Mouse (Mus musculus) midbrain, embryonic 13.5 days (tissue): ENCODE results near the gene Limch1. TPM values are rescaled to one million over a fixed set of nuclear protein-coding genes. Genes with fewer than 3 reads are reported as not detected.

Experiments
- ATAC-seq: fragments of 200-750 bp; cut with Nextera tagmentation; 2 replicates; pipeline ENCODE4 v1.8.0; 2017; ENCODE audit warnings: mild to moderate bottlenecking, moderate TSS enrichment, moderate library complexity
- H3K27ac ChIP-seq: fragments of 300-500 bp; sonication (generic); 2 replicates; pipeline ENCODE4 v1.5.1; 2015; ENCODE audit warnings: inconsistent platforms, mild to moderate bottlenecking, moderate library complexity
- H3K27me3 ChIP-seq: fragments of 300-500 bp; sonication (generic); 2 replicates; pipeline ENCODE4 v1.6.1; 2015; ENCODE audit warnings: mild to moderate bottlenecking, inconsistent platforms
- H3K36me3 ChIP-seq: fragments of 300-500 bp; sonication (generic); 2 replicates; pipeline ENCODE4 v1.6.1; 2015; ENCODE audit warnings: mild to moderate bottlenecking, inconsistent platforms
- H3K4me1 ChIP-seq: fragments of 300-500 bp; sonication (generic); replicated peaks from 2 replicates; pipeline ENCODE4 v1.6.1; 2015; ENCODE audit warnings: inconsistent platforms
- H3K4me2 ChIP-seq: fragments of 300-500 bp; sonication (generic); replicated peaks from 2 replicates; pipeline ENCODE4 v1.6.1; 2015; ENCODE audit warnings: moderate library complexity, mild to moderate bottlenecking, inconsistent platforms
- H3K4me3 ChIP-seq: fragments of 300-500 bp; sonication (generic); replicated peaks from 2 replicates; pipeline ENCODE4 v1.5.1; 2015; ENCODE audit warnings: mild to moderate bottlenecking, inconsistent platforms
- H3K9ac ChIP-seq: fragments of 300-500 bp; sonication (generic); replicated peaks from 2 replicates; pipeline ENCODE4 v1.6.1; 2015; ENCODE audit warnings: mild to moderate bottlenecking, inconsistent platforms
- H3K9me3 ChIP-seq: fragments of 300-500 bp; sonication (generic); 2 replicates; pipeline ENCODE4 v1.6.1; 2016; ENCODE audit warnings: mild to moderate bottlenecking, inconsistent platforms
- WGBS: fragments of 180-500 bp; shearing (Covaris S2); methylation state at CpG from one replicate; pipeline ENCODE4 v1.1.7; 2015; 5-methylcytosine and 5-hydroxymethylcytosine counted together
- polyA plus RNA-seq: library from polyadenylated mRNA; unstranded; fragments of >200 nt; fragmentation: Nextera tagmentation; extraction: Ambion mirVana; gene quantifications from 2 replicates; pipeline ENCODE4 v1.2.1, GENCODE M21; 2015

Gene Limch1
- polyA plus RNA-seq, 1 experiment from 2014 or later = 41.9 TPM

DNA sequence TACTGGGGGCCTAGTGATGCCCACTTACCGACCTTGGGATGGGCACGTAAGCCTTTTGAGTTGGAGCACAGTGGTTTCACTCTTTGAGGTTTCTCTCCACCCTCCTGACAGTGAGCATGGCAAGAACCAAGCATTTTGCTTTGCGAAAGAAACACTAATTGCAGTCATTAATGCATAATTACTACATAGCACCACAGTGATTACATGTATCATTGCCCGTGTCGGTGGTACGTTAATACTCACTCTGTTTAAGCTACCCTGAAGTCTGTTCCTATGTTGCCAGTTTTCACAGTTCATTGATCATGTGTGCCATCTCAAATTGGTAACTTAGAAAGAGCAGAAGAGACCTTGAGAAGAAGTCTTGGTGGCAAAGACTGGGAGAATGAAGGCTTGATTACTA lies 127.1 kb downstream of the Limch1 start:
- WGBS = 90% methylated on average over 6 of the region's 6 CpGs
- Histone ChIP-seq H3K9ac (no peak overlapping the region), H3K4me1 (no peaks in the 10 kb centered on the region), H3K4me3 (no peak overlapping the region), H3K9me3 (no peaks in the 10 kb centered on the region), H3K36me3 (no peaks in the 10 kb centered on the region), H3K27ac (no peak overlapping the region), H3K27me3 (no peaks in the 10 kb centered on the region), H3K4me2 (no peak overlapping the region)
- ATAC-seq = no peak

DNA sequence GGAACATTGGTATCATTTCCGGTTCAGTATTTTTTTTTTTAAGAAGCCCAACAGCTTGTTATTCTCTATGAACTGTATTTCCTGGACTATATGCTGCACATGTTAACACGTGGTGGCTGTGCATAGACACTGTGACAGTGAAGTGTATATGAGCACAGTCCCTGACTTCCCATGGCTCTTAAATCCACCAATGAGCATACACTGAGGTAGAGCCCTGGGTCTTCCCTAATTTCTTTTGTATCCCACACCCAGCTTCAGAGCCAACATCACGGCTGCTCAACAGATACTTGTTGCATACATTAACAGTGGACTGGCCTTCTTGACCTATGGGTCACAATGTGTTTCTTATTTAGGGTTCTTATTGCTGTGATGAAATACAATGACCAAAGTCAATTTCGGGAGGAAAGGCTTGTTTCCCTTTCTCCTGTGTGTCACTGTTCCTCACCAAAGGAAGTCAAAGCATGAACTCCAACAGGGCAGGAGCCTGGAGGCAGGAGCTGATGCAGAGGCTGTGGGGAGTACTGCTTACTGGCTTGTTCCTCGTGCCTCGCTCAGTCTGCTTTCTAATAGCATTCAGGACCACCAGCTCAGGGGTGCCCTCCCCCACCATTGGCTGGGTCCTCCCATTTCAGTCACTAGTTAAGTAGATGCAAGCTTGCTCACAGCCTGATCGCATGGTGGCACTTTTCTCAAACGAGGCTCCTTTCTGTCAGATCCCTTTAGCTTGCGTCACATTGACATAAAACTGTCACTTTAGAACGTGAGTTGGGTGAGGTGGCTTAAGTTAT lies 130.6 kb downstream of the Limch1 start:
- Histone ChIP-seq H3K36me3 (no peaks in the 10 kb centered on the region), H3K9me3 (no peaks in the 10 kb centered on the region), H3K4me2 (no peak overlapping the region), H3K27ac (no peak overlapping the region), H3K4me1 (no peaks in the 10 kb centered on the region), H3K27me3 (no peaks in the 10 kb centered on the region), H3K9ac (no peak overlapping the region), H3K4me3 (no peak overlapping the region)
- no peak for ATAC-seq
- 51% methylated on average over 10 of the region's 10 CpGs for WGBS

DNA sequence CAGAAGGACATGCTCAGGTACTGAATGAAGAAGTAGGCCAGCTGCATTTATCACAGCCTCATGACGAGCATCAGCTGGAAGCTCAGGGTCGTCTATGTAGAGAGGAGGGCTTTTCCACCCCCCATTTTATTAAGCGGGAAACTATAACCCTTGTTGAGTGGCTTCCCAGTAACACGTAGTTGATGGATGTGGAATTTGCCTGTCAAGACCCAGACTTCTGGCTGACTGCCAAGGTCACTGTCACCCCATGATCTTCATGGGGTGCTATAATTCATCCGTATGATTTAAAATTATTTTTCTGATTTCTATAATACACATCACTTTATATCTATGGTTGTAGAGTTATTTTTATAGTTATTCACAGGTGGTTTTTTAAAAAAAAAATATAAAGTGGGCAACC lies 131.4 kb downstream of the Limch1 start:
- Histone ChIP-seq H3K4me2 (no peak overlapping the region), H3K27me3 (no peaks in the 10 kb centered on the region), H3K4me1 (no peaks in the 10 kb centered on the region), H3K9ac (no peak overlapping the region), H3K4me3 (no peak overlapping the region), H3K27ac (no peak overlapping the region), H3K9me3 (no peaks in the 10 kb centered on the region), H3K36me3 (no peaks in the 10 kb centered on the region)
- 80% methylated on average over 5 of the region's 5 CpGs for WGBS
- no peak for ATAC-seq

DNA sequence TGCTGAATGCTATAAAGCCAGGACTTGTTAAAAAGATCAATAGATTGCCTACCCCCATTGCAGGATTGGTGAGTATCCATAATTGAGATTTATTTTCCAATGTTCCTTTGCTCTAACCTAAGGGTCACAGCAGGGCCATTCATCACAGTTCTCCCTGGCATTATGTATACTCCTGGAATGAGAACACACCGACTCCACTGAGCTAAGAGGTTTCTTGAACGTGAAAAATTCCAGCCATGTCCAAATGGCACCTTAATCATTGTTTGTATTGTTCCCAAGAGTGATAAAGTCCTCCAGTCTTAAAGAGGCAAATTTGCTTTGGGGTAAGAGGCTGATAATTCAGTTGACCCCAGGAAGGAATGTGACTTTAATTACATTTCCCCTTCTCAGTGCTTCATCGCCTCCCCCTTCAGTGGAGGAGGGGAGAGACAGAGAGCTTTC lies 136.3 kb downstream of the Limch1 start:
- peaks cover 8% of the 10 kb centered on the region; the same call in 1 of the 2 replicates for H3K9me3 ChIP-seq
- no peak overlapping the region for H3K4me3 ChIP-seq
- H3K36me3 ChIP-seq = no peaks in the 10 kb centered on the region
- H3K4me2 ChIP-seq = no peak overlapping the region
- H3K4me1 ChIP-seq = no peaks in the 10 kb centered on the region
- no peaks in the 10 kb centered on the region for H3K27me3 ChIP-seq
- H3K9ac ChIP-seq = no peak overlapping the region
- ATAC-seq = no peak
- 69% methylated on average over 3 of the region's 3 CpGs for WGBS
- no peak overlapping the region for H3K27ac ChIP-seq

DNA sequence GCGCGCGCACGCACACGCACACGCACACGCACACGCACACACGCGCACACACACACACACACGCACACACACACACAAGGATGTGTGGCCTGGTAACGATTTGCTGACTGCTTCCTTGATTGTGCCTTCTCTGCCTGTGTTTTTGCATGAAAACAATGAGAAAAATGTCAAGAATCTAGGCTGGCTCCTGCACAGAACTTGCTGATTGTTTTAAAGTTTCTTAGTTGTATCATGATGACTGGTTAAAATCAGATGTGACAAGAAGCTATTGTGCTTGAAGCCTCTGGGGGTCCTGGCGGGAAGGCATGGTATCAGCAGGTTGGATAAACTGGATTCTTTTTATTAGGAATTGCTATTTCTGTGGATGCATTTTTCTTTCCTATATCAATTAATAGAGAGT lies 137.1 kb downstream of the Limch1 start:
- H3K36me3 ChIP-seq = no peaks in the 10 kb centered on the region
- H3K27ac ChIP-seq = no peak overlapping the region
- H3K9me3 ChIP-seq = peaks cover 8% of the 10 kb centered on the region; the same call in 1 of the 2 replicates
- H3K27me3 ChIP-seq = no peaks in the 10 kb centered on the region
- 92% methylated on average over 13 of the region's 13 CpGs for WGBS
- no peak overlapping the region for H3K9ac ChIP-seq
- H3K4me3 ChIP-seq = no peak overlapping the region
- ATAC-seq = no peak
- H3K4me1 ChIP-seq = no peaks in the 10 kb centered on the region
- H3K4me2 ChIP-seq = no peak overlapping the region

DNA sequence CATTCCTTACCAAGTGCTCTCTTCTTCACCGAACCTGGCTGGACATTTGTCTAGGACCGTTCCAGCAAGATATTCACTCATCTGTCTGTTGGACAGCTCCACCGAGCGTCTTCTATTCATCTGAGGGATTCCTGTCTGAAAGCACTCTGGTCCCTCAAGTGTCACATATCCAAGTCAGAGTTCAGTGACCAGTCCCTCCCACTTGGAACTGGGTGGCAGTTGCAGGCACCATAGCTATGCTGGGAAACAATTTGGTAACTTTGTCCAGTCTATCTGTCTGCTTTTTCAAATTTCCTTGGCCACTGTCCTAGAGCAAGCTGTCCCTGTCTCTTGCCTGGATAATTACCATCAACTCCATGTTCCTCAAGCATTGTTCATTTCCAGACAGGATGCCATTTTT lies 138.9 kb downstream of the Limch1 start:
- Histone ChIP-seq H3K27ac (no peak overlapping the region), H3K4me1 (no peaks in the 10 kb centered on the region; the same call in 1 of the 2 replicates), H3K4me2 (no peak overlapping the region), H3K36me3 (no peaks in the 10 kb centered on the region), H3K27me3 (no peaks in the 10 kb centered on the region), H3K9me3 (peaks cover 8% of the 10 kb centered on the region; the same call in 1 of the 2 replicates), H3K4me3 (no peak overlapping the region), H3K9ac (no peak overlapping the region)
- no peak for ATAC-seq
- 78% methylated on average over 4 of the region's 4 CpGs for WGBS

DNA sequence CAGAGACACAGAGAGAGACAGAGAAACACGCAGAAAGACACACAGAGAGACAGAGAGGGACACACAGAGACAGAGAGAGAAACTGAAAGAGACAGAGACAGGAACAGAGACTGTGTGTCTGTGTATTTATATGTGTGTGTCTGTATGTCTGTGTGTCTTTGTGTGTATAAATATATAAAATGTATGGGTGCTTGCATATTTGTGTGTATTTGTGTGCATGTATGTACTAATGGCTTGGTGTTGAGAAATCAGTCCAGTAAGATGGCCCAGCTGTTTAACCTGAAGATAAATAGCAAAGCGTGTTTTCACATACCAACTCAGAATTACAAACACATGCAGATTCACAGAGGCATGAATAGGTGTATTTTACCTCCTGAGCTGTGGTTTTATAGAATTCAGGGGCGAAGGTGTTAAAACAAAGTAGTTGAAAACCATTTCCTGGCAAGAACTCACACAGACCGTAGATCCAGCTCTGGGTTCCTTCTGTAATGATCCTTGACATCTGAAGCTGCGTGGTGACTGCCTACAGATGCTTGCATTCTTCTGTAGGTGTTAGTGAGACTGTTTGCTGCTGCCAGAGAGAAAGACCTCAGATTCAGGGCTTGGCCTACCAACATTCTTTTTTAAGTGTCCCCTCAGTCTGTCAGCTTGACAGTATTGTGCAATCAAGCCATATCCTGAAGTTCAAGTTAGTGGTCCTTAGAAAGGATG lies 140.9 kb downstream of the Limch1 start:
- no peak for ATAC-seq
- Histone ChIP-seq H3K36me3 (0 out of 2 replicates have a peak, but pooled peaks cover 3% of the 10 kb centered on the region), H3K4me1 (no peaks in the 10 kb centered on the region; the same call in 1 of the 2 replicates), H3K9ac (no peak overlapping the region), H3K9me3 (peaks cover 8% of the 10 kb centered on the region; the same call in 1 of the 2 replicates), H3K4me2 (no peak overlapping the region), H3K4me3 (no peak overlapping the region), H3K27ac (no peak overlapping the region), H3K27me3 (no peaks in the 10 kb centered on the region)
- 88% methylated on average over 5 of the region's 5 CpGs for WGBS

DNA sequence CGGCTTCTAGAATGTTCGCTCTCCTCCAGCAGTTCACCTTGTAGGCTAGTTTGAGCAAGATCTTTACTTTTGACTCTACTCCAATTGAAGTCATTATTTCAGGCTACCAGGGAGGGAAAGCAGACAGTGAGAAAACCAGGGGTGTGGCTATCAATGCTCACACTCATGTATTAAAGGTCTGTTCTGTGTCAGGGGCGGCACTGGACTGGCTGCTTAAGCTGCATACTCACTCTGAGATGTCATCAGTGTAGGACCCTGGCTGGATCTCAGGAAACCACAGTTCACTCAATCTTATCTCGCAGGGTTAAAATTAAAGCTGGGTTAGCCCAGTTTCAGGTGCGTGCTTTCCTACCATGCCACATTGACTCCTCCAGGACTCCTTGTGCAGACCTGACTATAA lies 142.4 kb downstream of the Limch1 start:
- H3K36me3 ChIP-seq = 0 out of 2 replicates have a peak, but pooled peaks cover 3% of the 10 kb centered on the region
- no peak overlapping the region; the same call in 1 of the 2 replicates for H3K27ac ChIP-seq
- H3K9ac ChIP-seq = no peak overlapping the region
- no peak for ATAC-seq
- no peaks in the 10 kb centered on the region for H3K27me3 ChIP-seq
- WGBS = 92% methylated on average over 5 of the region's 5 CpGs
- H3K9me3 ChIP-seq = peaks cover 8% of the 10 kb centered on the region; the same call in 1 of the 2 replicates
- H3K4me1 ChIP-seq = no peaks in the 10 kb centered on the region; the same call in 1 of the 2 replicates
- H3K4me2 ChIP-seq = no peak overlapping the region
- H3K4me3 ChIP-seq = no peak overlapping the region

- Histone ChIP-seq H3K27me3 (no peaks in the 10 kb centered on the region), H3K4me1 (no peaks in the 10 kb centered on the region; the same call in 1 of the 2 replicates), H3K4me2 (no peak overlapping the region), H3K4me3 (no peak overlapping the region), H3K36me3 (0 out of 2 replicates have a peak, but pooled peaks cover 3% of the 10 kb centered on the region), H3K9ac (no peak overlapping the region), H3K9me3 (peaks cover 8% of the 10 kb centered on the region; the same call in 1 of the 2 replicates), H3K27ac (0 out of 2 replicates have a peak overlapping the region, but pooled peaks have one; percentile 36)
- WGBS = 67% methylated on average over 11 of the region's 11 CpGs
- ATAC-seq = peak; percentile 68
These were observed 143.7 kb downstream of the Limch1 start for GRCm38 (mm10) chr5:66889337-66889736.

DNA sequence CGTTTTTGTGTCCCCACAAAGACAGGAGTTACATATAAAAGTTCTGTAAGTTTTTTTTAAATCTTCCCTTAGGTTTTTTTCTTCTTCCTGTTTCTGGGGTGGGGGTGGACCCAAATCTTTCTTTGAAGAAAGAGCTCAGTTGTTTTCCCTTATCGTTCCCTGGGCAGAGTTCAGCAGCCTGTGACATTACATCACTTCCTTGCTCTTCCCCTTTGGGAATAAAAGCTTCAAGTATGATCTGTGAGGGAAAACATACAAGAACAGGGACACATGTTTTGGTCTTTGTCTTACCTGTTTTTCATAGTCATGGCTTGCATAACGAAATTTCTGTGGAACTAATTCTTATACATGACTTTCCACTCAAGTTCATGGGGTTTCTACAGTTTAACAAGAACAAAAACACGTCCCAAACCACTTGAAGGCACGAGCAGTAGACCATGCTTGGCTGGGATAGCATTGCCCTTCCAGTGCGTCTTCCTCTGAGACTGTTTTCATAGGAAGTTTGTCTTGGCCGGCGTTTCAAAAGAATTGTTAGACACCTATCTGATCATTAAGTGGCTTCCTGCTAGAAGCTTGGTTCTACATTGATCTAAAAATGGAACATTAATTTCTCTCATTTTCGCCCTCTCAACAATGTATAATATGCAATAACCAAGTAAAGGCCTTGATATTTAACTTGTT lies 150.0 kb downstream of the Limch1 start:
- WGBS = 79% methylated on average over 9 of the region's 9 CpGs
- Histone ChIP-seq H3K4me2 (no peak overlapping the region), H3K9me3 (no peaks in the 10 kb centered on the region), H3K27ac (no peak overlapping the region), H3K36me3 (0 out of 2 replicates have a peak, but pooled peaks cover under 1% of the 10 kb centered on the region), H3K27me3 (no peaks in the 10 kb centered on the region), H3K9ac (no peak overlapping the region), H3K4me1 (no peaks in the 10 kb centered on the region), H3K4me3 (no peak overlapping the region)
- ATAC-seq = no peak

DNA sequence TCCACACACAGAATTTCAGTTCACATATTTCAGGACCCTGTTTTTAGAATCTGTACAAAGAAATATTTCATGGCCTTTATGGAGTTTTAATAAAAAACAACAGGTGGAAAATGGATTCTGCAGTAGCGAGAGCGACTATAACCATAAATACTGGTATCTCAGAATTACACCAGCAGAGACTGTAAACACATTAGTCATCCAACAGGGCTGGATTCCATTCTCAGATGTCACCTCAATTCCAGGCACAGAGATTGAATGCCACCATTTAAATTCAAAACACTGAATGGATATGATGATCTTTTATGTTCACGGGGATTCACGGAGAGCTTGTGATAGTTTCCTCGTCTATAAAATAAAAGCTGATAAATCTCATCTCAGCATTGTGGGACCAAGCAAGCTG lies 152.0 kb downstream of the Limch1 start:
- ATAC-seq = no peak
- Histone ChIP-seq H3K4me3 (no peak overlapping the region), H3K27me3 (no peaks in the 10 kb centered on the region), H3K27ac (no peak overlapping the region), H3K36me3 (no peaks in the 10 kb centered on the region), H3K4me2 (no peak overlapping the region), H3K9ac (no peak overlapping the region), H3K4me1 (no peaks in the 10 kb centered on the region), H3K9me3 (no peaks in the 10 kb centered on the region)
- WGBS = 88% methylated on average over 5 of the region's 5 CpGs

- WGBS = 94% methylated on average over 1 of the region's 1 CpGs
- Histone ChIP-seq H3K4me1 (no peaks in the 10 kb centered on the region), H3K9ac (no peak overlapping the region), H3K27ac (no peak overlapping the region), H3K27me3 (no peaks in the 10 kb centered on the region), H3K4me3 (no peak overlapping the region), H3K36me3 (no peaks in the 10 kb centered on the region), H3K4me2 (no peak overlapping the region), H3K9me3 (no peaks in the 10 kb centered on the region)
- no peak for ATAC-seq
These were observed 152.6 kb downstream of the Limch1 start for GRCm38 (mm10) chr5:66898252-66898651.
